Mouse (Mus musculus): Measurements from ENCODE around the gene Lmod1. TPM values are rescaled to one million over a fixed set of nuclear protein-coding genes. Genes with fewer than 3 reads are reported as not detected.

The Lmod1 gene
- polyA plus RNA-seq, 1 experiment from 2014 or later = 0.46 TPM

DNA sequence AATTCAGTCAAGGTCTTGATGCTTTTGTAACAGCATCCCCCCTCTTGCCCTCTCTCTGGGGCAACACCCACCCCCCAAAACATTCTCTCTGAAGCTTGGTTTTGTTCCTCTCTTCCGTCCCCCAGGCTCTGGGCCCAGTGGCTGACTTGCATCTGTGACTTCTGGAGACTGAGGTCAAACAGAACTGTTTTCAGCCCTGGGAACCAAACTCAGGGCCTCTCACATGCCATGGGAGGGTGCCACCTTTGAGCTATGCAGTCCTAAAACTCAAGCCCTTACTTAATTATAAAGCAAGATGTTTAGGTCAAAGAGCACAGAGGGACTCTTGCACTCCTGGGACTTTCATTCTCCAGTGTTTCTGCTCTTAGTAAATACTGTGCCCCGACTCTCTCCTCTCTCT, 1.3 kb downstream of the Lmod1 start:
- H3K27me3 ChIP-seq (ENCODE audit: low read depth, poor library complexity, severe bottlenecking) = peaks cover 16% of the 10 kb centered on the region; the same call in 1 of the 2 replicates
- no peaks in the 10 kb centered on the region for H3K9me3 ChIP-seq (replicated peaks)
- WGBS = 88% methylated on average over 2 of the region's 2 CpGs
- no peak overlapping the region for H3K27ac ChIP-seq (replicated peaks)
- H3K4me1 ChIP-seq = peaks cover 11% of the 10 kb centered on the region
- no peak for DNase-seq (ENCODE audit: low spot score)
- no peaks in the 10 kb centered on the region for H3K36me3 ChIP-seq
- no peak overlapping the region for H3K4me3 ChIP-seq

DNA sequence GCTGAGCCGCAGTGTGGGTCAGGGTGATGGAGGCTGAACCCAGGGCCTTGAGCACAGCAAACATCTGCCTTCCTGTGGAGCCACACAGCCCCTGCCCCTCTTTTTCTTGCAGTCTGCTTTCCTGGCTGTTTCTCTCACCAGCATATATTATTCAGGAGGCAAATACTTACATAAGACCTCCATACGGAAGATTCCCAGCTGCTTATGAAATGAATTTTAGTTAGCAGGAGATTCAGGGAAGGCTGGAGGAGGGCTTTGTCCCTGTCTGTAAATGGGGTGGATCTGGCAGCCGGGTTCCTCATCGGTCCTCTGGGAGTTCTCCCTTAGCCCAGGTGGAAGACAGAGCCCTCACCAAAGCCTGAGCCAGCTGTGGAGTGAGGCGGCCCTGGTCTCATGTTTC, 3.8 kb downstream of the Lmod1 start:
- DNase-seq (ENCODE audit: low spot score) = no peak
- no peaks in the 10 kb centered on the region for H3K9me3 ChIP-seq (replicated peaks)
- H3K27ac ChIP-seq (replicated peaks) = no peak overlapping the region
- H3K4me3 ChIP-seq = no peak overlapping the region
- peaks cover 11% of the 10 kb centered on the region; the same call in 1 of the 2 replicates for H3K27me3 ChIP-seq (ENCODE audit: low read depth, poor library complexity, severe bottlenecking)
- H3K36me3 ChIP-seq = no peaks in the 10 kb centered on the region
- peaks cover 11% of the 10 kb centered on the region for H3K4me1 ChIP-seq
- 63% methylated on average over 5 of the region's 5 CpGs for WGBS

DNA sequence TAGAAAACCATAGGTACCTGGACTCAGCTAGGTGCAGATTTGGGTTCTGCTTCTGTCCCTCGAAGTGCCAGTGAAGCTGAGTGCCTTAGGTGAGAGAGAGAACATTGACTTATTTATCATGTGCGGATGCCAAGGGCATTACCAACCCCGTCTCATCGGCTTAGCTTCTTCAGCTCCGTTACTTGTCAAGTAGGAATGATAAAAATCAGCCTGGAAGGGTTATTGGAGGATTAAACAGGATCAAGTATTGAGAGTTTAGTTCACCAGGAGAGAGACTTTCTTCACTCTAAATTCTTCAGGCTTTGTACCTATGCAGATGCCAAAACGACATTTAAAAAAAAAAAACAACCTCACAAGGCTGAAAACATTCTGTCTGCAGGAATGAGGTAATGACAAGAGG, 6.0 kb downstream of the Lmod1 start:
- Histone ChIP-seq H3K36me3 (no peaks in the 10 kb centered on the region), H3K27ac (replicated peaks) (no peak overlapping the region), H3K4me3 (no peak overlapping the region), H3K9me3 (replicated peaks) (no peaks in the 10 kb centered on the region), H3K4me1 (no peaks in the 10 kb centered on the region), H3K27me3 (ENCODE audit: low read depth, poor library complexity, severe bottlenecking) (0 out of 2 replicates have a peak, but pooled peaks cover 3% of the 10 kb centered on the region)
- no peak for DNase-seq (ENCODE audit: low spot score)
- WGBS = 81% methylated on average over 6 of the region's 6 CpGs

DNA sequence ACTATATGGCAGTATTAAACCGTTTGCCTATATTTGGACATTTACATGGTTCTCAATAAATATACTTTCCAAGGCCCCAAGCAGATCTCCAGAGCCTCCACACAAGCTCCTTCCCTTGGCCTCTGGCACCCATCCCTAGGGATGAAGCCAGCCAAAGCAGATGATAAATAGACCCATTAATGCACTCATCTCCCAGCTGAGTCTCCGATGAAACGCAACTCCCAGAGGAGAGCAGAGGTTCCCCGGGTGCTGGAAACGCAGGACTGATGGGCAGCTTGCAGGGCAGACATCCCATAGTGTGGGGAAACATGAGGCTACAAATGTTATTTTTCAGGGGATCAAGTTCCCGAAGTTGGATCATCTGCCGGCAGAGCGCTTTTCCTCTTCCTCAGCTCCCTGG, 17.3 kb downstream of the Lmod1 start:
- H3K27me3 ChIP-seq (ENCODE audit: low read depth, poor library complexity, severe bottlenecking) = no peaks in the 10 kb centered on the region
- H3K4me3 ChIP-seq = no peak overlapping the region
- H3K36me3 ChIP-seq = no peaks in the 10 kb centered on the region
- H3K27ac ChIP-seq (replicated peaks) = no peak overlapping the region
- no peaks in the 10 kb centered on the region for H3K9me3 ChIP-seq (replicated peaks)
- peaks cover 7% of the 10 kb centered on the region; the same call in 1 of the 2 replicates for H3K4me1 ChIP-seq
- WGBS = 78% methylated on average over 8 of the region's 8 CpGs
- DNase-seq (ENCODE audit: low spot score) = no peak

DNA sequence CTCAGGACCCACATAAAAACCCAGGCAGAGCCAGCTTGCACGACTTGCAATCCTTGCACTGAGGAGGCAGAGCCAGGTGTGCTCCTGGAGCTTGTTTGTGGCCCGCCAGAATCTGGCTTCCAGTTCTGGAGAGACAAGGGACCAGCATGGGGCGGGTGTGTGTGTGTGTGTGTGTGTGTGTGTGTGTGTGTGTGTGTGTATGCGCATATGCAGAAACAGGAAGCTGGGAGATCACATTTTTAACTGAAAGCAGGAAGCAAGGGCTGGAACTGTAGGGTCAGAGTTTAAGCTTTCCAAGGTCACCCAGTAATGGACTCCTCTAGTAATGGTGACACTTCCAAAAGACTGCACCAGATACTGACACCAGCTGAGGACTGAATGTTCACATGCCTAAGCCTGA, 19.4 kb downstream of the Lmod1 start:
- no peak for DNase-seq (ENCODE audit: low spot score)
- H3K4me1 ChIP-seq = peaks cover 15% of the 10 kb centered on the region
- H3K36me3 ChIP-seq = no peaks in the 10 kb centered on the region
- H3K27ac ChIP-seq (replicated peaks) = no peak overlapping the region
- H3K4me3 ChIP-seq = no peak overlapping the region
- no peaks in the 10 kb centered on the region for H3K9me3 ChIP-seq (replicated peaks)
- no peaks in the 10 kb centered on the region for H3K27me3 ChIP-seq (ENCODE audit: low read depth, poor library complexity, severe bottlenecking)
- WGBS = 66% methylated on average over 4 of the region's 4 CpGs

DNA sequence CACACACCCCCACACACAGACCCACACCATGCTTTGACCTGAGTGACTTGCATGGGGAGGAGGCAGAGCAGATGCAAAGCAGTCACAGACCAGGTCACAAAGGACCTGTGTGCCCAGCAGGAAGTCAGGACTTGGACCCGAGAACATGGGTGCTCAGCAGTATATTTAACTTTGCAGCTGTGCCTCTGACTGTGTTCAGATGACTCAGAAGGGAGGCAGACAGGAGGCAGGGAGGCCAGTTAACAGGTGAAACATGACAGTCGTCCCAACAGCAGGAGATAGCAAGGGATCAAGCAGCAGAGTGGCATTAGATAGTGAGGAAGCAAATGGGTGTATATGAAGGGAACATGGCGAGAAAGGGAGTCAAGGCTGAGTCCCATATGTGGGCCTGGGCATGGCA, 22.3 kb downstream of the Lmod1 start:
- peaks cover 12% of the 10 kb centered on the region for H3K4me1 ChIP-seq
- no peak overlapping the region for H3K27ac ChIP-seq (replicated peaks)

DNA sequence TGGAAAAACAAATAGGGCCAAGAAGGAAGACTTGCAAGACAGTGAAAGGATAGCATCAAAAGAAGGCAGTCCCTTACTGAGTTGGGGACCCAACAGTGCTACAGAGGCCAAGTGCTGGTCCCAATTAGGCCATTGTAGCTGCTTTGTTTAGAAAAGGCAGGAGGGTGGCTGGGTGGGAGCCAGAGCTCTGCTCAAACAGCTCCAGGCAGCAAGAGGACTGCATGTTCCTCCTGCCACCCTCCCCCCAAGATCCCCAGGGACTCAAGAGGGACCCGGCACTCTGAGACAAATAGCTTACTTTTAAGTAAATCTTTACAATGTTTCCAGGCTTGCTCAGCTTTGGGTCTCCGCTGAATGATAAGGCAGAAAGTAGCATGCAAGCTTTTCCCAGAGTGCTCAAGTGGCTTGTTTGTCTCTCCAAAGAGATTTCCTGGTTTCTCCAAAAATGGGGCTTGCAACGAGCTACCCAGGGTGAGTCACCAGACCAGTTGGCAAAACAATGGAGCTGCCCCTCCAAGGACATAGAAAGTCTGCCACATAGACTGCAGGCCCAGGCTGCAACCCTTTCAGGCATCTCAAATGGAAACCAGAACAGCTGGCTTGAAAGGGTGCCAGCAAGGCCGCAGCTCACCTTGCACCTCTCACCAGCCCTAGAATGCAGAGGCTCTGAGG, 23.0 kb downstream of the Lmod1 start:
- DNase-seq (ENCODE audit: low spot score) = no peak
- Histone ChIP-seq H3K27me3 (ENCODE audit: low read depth, poor library complexity, severe bottlenecking) (no peaks in the 10 kb centered on the region), H3K4me3 (no peak overlapping the region), H3K36me3 (no peaks in the 10 kb centered on the region), H3K4me1 (peaks cover 12% of the 10 kb centered on the region), H3K9me3 (replicated peaks) (no peaks in the 10 kb centered on the region), H3K27ac (replicated peaks) (peak overlapping the region; percentile 28; the same call in 1 of the 2 replicates)
- WGBS = 67% methylated on average over 4 of the region's 4 CpGs

More for the DNA sequence above, 22.3 kb downstream of the Lmod1 start:
- no peaks in the 10 kb centered on the region for H3K9me3 ChIP-seq (replicated peaks)
- H3K36me3 ChIP-seq = no peaks in the 10 kb centered on the region
- no peak for DNase-seq (ENCODE audit: low spot score)
- WGBS = 70% methylated on average over 3 of the region's 3 CpGs
- no peaks in the 10 kb centered on the region for H3K27me3 ChIP-seq (ENCODE audit: low read depth, poor library complexity, severe bottlenecking)
- H3K4me3 ChIP-seq = no peak overlapping the region

DNA sequence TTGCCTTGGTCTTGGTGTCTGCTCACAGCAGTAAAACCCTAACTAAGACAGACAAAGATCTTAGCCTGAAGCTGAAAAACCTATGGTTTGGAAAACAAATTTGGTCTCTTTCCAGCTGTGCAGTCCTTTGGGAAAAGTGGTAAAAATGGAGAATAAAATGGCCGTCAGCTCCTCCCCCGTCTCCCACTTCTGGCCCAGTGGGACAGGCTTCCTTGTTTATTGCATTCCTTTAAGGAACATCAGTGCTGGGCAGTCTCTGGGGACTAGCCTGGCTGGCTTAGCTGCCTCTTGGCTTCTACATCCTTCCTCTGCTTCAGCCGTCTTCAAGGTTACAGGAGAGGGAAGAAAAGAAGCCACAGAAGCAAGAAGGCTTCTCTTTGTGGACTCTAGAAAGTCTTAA, 27.3 kb downstream of the Lmod1 start:
- no peak for DNase-seq (ENCODE audit: low spot score)
- peaks cover 8% of the 10 kb centered on the region for H3K4me1 ChIP-seq
- H3K27ac ChIP-seq (replicated peaks) = no peak overlapping the region
- 84% methylated on average over 3 of the region's 3 CpGs for WGBS
- H3K36me3 ChIP-seq = no peaks in the 10 kb centered on the region
- H3K4me3 ChIP-seq = no peak overlapping the region
- H3K9me3 ChIP-seq (replicated peaks) = no peaks in the 10 kb centered on the region
- no peaks in the 10 kb centered on the region for H3K27me3 ChIP-seq (ENCODE audit: low read depth, poor library complexity, severe bottlenecking)

DNA sequence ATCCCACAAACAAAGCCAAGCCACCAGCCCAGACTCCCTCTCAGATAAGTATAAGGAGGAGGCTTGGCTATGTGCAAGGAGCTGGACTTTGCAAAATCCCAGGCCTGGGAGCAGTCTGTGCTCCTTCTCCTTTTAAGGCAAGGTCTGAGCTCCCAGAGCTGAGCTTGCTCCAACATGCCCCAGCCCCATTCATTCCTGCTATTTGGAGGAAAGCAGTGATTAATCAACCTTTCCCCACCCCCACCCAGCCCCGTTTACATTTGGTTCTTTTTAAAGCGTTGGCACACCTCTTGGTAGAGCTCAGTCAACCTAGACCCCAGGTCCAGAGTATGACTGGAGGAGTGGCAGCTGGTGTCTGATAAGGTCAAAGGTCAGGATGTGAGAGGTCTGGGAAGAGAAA, 34.5 kb downstream of the Lmod1 start:
- H3K27me3 ChIP-seq (ENCODE audit: low read depth, poor library complexity, severe bottlenecking) = no peaks in the 10 kb centered on the region
- DNase-seq (ENCODE audit: low spot score) = no peak
- H3K9me3 ChIP-seq (replicated peaks) = peaks cover 8% of the 10 kb centered on the region; the same call in 1 of the 2 replicates
- WGBS = 38% methylated on average over 2 of the region's 2 CpGs
- no peaks in the 10 kb centered on the region for H3K36me3 ChIP-seq
- no peak overlapping the region for H3K27ac ChIP-seq (replicated peaks)
- no peaks in the 10 kb centered on the region; the same call in 1 of the 2 replicates for H3K4me1 ChIP-seq
- no peak overlapping the region for H3K4me3 ChIP-seq

DNA sequence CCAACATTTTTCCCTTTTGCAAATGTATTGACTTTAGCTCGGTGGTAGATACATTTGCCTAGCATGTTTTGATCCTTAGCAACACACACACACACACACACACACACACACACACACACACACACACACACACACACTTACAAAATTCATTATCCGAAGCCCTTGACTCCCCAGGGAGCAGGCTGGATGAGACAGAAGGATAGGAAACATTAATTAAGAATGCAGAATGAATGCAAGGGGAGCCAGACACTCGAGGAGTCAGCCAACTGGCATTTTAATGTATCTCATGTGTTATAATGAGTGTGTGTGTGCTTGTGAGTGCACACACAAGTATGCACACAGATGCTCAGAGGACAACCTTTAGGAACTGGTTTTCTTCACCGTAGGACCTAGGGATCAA, 36.9 kb downstream of the Lmod1 start:
- no peaks in the 10 kb centered on the region; the same call in 1 of the 2 replicates for H3K27me3 ChIP-seq (ENCODE audit: low read depth, poor library complexity, severe bottlenecking)
- 92% methylated on average over 4 of the region's 4 CpGs for WGBS
- no peak overlapping the region for H3K4me3 ChIP-seq
- no peaks in the 10 kb centered on the region for H3K36me3 ChIP-seq
- no peak for DNase-seq (ENCODE audit: low spot score)
- peaks cover 4% of the 10 kb centered on the region; the same call in 1 of the 2 replicates for H3K4me1 ChIP-seq
- no peak overlapping the region for H3K27ac ChIP-seq (replicated peaks)
- H3K9me3 ChIP-seq (replicated peaks) = peaks cover 8% of the 10 kb centered on the region; the same call in 1 of the 2 replicates

DNA sequence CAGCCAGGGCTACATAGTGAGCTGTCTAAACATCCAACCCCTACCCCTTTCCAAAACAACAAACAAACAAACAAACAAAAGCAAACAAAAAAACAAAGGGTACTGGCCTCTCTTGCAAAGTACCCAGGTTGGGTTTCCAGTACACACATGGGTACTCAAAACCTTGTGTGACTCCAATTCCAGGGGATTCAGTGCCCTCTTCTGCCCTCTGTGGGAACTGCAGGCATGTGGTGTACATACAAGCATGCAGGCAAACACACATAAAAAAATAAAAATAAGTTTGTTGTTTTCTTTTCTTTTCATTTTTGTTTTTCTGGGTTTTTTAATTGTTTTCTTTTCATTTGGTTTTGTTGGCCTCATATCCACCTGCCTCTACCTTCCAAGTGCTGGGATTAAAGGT, 37.5 kb downstream of the Lmod1 start:
- H3K27me3 ChIP-seq (ENCODE audit: low read depth, poor library complexity, severe bottlenecking) = no peaks in the 10 kb centered on the region; the same call in 1 of the 2 replicates
- no peak overlapping the region for H3K4me3 ChIP-seq
- DNase-seq (ENCODE audit: low spot score) = no peak
- H3K36me3 ChIP-seq = no peaks in the 10 kb centered on the region
- H3K9me3 ChIP-seq (replicated peaks) = peaks cover 8% of the 10 kb centered on the region; the same call in 1 of the 2 replicates
- peaks cover 4% of the 10 kb centered on the region; the same call in 1 of the 2 replicates for H3K4me1 ChIP-seq
- no peak overlapping the region for H3K27ac ChIP-seq (replicated peaks)

DNA sequence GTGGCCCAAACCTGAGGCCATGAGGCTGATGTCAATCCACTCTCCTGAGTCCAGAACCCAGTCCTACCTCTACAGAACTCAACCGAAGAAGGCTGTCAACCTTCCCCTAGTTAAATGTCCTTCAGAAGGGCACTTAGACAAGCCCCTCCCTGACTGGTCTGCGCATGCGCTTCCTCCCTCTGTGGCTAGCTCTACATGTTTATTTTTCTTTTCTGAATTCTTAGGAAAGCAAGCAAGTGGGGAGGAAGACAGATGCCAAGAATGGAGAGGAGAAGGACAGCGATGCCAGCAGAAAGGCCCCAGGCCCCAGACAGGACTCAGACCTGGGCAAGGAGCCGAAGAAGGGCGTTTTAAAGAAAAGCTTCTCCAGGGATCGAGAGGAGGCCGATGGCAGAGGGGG, 38.8 kb downstream of the Lmod1 start:
- H3K36me3 ChIP-seq = no peaks in the 10 kb centered on the region
- no peak overlapping the region for H3K4me3 ChIP-seq
- DNase-seq (ENCODE audit: low spot score) = no peak
- peaks cover 9% of the 10 kb centered on the region for H3K4me1 ChIP-seq
- peaks cover 8% of the 10 kb centered on the region; the same call in 1 of the 2 replicates for H3K9me3 ChIP-seq (replicated peaks)
- no peaks in the 10 kb centered on the region; the same call in 1 of the 2 replicates for H3K27me3 ChIP-seq (ENCODE audit: low read depth, poor library complexity, severe bottlenecking)
- H3K27ac ChIP-seq (replicated peaks) = no peak overlapping the region
- WGBS = 80% methylated on average over 8 of the region's 8 CpGs

DNA sequence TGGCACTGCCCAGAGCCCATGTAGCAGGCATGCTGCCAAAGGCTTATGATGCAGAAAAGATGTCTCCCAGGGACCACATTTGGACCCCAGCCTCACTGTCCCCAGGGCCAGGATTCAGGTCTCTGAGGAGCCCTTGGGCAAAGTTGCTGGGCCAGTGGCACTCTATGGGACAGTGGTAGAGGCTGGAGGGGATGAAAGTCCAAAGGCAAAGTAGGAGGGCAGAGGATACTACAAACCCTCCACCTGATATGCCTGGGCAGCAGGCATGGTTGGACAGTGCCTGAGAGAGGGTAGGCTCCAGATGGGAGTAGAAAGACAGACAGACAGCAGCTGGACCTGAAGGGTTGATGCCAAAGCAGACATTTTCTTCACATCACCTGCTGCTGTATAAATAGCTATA, 41.8 kb downstream of the Lmod1 start:
- Histone ChIP-seq H3K9me3 (replicated peaks) (peaks cover 8% of the 10 kb centered on the region; the same call in 1 of the 2 replicates), H3K4me1 (peaks cover 22% of the 10 kb centered on the region), H3K27me3 (ENCODE audit: low read depth, poor library complexity, severe bottlenecking) (peaks cover 16% of the 10 kb centered on the region), H3K27ac (replicated peaks) (no peak overlapping the region), H3K36me3 (peaks cover 9% of the 10 kb centered on the region; the same call in 1 of the 2 replicates), H3K4me3 (no peak overlapping the region)
- DNase-seq (ENCODE audit: low spot score) = no peak

Measured in midbrain, embryonic 10.5 days (tissue).